Mouse (Mus musculus): ENCODE data around the gene Supt6.
A peak's percentile ranks its signal among the peaks of the same experiment; 100 is the strongest.
"Not testable (repeated sequence)": the region's sequence is repeated elsewhere in the genome, so short reads cannot be mapped to it uniquely, and the experiment has no call there.

Supt6 gene

GRCm38 (mm10) chr11:78223586-78223985 is 22.2 kb downstream of the Supt6 start:
- no peak for DNase-seq (ENCODE audit: extremely low read depth, low read depth)

- DNase-seq (ENCODE audit: extremely low read depth, low read depth): no peak
Measured at GRCm38 (mm10) chr11:78215709-78216317, 30.0 kb downstream of the Supt6 start.

DNA sequence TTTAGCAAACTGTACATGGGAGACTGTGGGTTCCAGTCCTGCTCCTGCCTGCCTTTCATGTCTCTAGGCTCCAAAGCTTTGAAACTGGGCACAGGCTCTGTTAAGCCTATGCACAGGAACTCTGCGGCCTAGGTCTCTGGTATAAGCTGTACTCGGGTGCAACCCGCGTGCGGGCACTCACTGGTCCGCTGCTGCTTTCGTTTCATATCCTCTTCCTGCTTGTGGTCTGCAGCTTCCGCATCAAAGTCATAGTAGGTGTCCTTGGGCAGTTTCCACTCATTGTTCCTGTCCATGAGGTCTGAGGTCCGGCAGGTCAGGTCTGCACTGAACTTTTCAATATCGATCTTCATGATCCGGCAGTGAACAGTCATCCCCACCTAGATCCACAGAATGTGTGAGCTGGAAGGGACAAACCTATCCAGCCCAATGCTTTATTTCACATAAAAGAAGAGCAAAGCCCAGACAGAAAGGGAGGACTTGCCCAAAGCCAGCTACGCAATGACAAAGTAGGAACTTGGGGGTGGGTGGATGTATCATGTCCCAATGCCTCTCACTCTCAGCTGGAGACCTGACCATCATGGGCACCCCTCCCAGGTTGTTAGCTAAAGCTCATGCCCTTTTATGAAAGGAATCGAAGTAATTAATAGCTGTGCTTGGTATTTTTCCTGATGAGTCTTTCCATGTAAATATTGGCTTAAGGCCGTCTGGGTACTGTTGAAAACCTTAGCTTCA is 32.5 kb downstream of the Supt6 start:
- DNase-seq (ENCODE audit: extremely low read depth, low read depth): no peak

DNA sequence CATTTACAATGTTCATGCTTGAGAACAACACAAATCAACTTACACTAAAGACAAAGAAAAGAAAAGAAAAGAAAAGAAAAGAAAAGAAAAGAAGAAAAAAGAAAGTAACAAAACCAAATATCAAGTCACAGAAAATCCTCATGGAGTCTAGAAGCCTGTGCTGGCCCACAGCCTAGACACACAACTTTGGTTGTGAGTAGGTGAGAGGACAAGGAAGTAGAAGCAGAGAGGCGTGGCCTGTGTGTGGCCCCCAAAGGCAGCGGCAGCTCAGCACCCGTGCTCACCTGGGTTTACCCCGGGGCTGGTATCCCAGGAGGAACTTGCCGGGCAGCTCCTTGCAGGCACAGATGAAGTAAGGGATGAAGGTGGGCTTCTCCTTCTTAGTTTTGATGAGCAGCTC is 34.3 kb downstream of the Supt6 start:
- DNase-seq (ENCODE audit: extremely low read depth, low read depth): no peak

GRCm38 (mm10) chr11:78210615-78211014 is 35.2 kb downstream of the Supt6 start:
- DNase-seq (ENCODE audit: extremely low read depth, low read depth): no peak

DNA sequence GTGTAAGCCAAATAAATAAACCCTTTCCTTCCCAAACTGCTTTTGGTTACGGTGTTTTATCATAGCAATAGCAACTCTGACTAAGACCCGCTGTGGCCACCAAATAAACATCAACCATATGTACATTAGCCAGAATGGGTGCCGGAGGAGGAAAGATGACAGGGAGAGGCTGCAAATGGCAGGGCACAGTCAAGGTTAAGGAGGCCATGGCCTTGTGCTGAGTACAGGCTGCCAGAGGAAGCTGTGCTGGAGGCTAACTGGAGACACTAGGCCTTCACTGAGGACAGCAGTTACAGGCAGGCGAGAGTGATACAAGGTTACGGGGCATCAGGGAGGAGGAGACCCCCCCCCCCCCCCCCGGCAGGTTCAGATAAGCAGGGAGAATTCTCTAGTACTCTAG is 35.9 kb downstream of the Supt6 start:
- no peak for DNase-seq (ENCODE audit: extremely low read depth, low read depth)

DNA sequence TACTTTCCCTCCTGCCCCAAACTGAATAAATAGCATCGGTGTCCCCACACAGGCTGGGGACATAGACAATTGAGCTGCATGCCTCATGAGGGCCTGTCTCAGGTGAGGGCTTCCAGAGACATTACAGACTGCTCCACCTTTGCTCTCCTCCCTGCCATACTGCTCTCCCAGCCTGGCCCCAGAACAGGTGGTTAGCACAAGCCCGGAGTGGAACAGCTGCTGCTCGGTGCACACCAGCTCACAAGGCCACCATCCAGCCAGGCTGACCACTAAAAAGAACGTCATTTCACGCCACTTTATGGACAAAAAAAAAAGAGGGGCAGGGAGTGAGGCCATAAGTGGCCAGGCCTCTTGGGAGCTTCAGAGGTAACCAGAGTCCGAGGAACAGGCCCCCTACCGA is 38.6 kb downstream of the Supt6 start:
- DNase-seq (ENCODE audit: extremely low read depth, low read depth): no peak

- DNase-seq (ENCODE audit: extremely low read depth, low read depth): no peak
Measured at GRCm38 (mm10) chr11:78205361-78206206, 40.2 kb downstream of the Supt6 start.

DNA sequence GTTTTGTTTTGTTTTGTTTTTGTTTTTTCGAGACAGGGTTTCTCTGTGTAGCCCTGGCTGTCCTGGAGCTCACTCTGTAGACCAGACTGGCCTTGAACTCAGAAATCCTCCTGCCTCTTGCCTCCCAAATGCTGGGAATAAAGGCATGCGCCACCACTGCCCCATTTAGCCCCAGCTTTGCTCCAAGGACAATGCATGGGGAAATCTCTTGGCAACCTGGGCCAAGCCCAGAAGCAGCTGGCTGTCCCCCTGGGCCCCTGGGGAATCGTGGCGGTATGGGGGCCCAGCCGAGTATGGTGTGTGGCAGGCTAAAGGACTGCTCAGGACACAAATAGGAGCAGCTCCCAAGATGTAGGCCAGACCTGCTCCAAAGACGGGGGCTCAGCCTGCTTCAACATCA is 41.5 kb downstream of the Supt6 start:
- DNase-seq (ENCODE audit: extremely low read depth, low read depth): no peak

DNA sequence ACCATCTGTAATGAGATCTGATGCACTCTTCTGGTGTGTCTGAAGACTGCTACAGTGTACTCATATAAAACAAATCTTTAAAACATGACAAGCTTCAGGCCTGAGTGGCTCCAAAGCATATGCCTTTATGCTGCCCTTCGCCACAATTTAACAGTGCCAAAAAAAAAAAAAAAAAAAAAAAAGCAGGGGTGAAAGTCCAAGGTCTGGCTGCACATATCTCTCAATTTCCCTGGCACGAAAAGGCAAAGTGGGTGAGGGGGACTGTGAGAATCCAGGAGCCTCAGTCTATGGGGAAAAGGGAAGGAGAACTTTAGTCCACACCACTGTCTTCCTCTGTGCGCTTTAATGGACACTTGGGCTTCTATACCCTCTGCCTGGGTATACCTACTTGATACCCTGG is 43.4 kb downstream of the Supt6 start:
- no peak for DNase-seq (ENCODE audit: extremely low read depth, low read depth)

DNA sequence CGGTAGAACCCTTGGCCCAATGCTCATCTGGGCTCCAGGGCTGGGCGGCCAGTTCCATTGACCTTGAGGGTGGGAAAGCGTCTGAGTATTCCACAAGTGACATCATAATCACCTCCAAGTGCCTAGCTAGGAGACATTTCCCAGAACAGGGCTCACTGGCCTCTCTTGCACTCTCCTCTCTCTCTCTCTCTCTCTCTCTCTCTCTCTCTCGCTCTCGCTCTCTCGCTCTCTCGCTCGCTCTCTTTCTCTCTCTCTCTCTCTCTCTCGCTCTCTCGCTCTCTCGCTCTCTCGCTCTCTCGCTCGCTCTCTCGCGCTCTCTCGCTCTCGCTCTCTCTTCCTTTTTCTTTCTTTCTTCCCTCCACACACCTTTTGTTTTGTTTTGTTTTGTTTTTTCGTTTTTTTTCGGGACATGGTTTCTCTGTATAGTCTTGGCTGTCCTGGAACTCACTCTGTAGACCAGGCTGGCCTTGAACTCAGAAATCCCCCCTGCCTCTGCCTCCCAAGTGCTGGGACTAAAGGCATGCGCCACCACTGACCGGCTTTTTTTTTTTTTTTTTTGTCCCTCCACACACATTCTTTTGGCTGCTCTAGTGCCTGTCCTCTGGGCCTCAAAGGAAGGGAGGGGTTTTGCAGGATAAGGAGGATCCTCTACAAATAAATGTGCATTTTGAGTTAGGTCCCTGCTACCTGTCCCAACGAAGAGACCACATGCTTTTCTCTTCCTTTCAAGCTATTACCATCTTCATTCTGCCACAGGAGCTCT is 50.5 kb downstream of the Supt6 start:
- DNase-seq (ENCODE audit: extremely low read depth, low read depth): no peak

GRCm38 (mm10) chr11:78194411-78195100 is 51.2 kb downstream of the Supt6 start:
- peak; percentile 59 for DNase-seq (ENCODE audit: extremely low read depth, low read depth)

- DNase-seq (ENCODE audit: extremely low read depth, low read depth): no peak
Measured at GRCm38 (mm10) chr11:78193113-78193512, 52.7 kb downstream of the Supt6 start, which contains the start of gene Proca1. TSS of gene Proca1 (plus strand) at chr11:78193392.

GRCm38 (mm10) chr11:78190041-78190440 is 55.7 kb downstream of the Supt6 start:
- no peak for DNase-seq (ENCODE audit: extremely low read depth, low read depth)

GRCm38 (mm10) chr11:78189234-78190040 is 56.4 kb downstream of the Supt6 start:
- DNase-seq (ENCODE audit: extremely low read depth, low read depth): no peak

- DNase-seq (ENCODE audit: extremely low read depth, low read depth): no peak
Measured at GRCm38 (mm10) chr11:78188331-78189233, 57.2 kb downstream of the Supt6 start, which contains the start of gene Rab34. TSS of gene Rab34 (plus strand) at chr11:78188430.

GRCm38 (mm10) chr11:78184702-78185101 is 61.1 kb downstream of the Supt6 start:
- not testable (repeated sequence) for DNase-seq (ENCODE audit: extremely low read depth, low read depth)

- DNase-seq (ENCODE audit: extremely low read depth, low read depth): no peak
Measured at GRCm38 (mm10) chr11:78183884-78184514, 61.8 kb downstream of the Supt6 start.

All from MEL-GATA-1-ER (cell line).